Mouse (Mus musculus): Measurements from ENCODE around the gene Tfeb. TPM values are rescaled to one million over a fixed set of nuclear protein-coding genes. Genes with fewer than 3 reads are reported as not detected.

The Tfeb gene
- total and polyA plus RNA-seq, 2 experiments: 5.7 to 15.7 TPM

DNA sequence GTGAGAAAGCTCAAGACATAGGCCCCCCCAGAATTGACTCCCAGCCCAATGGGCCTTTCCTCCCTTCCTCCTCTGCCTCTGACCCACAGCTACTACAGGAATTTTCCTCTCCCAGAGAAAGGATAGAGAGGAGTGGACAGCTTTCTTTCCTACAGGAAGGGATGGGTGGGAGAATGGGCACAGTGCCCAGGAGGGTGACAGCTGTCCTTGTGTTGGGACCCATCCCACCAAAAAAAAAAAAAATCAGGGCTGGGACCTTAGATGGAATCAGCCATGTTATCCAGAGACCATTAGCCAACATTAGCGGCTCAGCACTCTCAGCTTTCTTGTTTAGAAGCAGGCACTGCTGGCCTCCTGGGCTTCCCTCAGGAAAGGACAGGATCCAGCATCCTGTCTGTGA, 30.6 kb upstream of the Tfeb start:
- no peaks in the 10 kb centered on the region for H3K27me3 ChIP-seq (ENCODE audit: control insufficient read depth, insufficient read depth, low read length)

GRCm38 (mm10) chr17:47707961-47708360, 28.9 kb upstream of the Tfeb start:
- no peaks in the 10 kb centered on the region for H3K79me2 ChIP-seq (ENCODE audit: control insufficient read depth, insufficient read depth, low read length)

More for the DNA sequence above, 30.6 kb upstream of the Tfeb start:
- Histone ChIP-seq H3K79me2 (ENCODE audit: control insufficient read depth, insufficient read depth, low read length) (no peaks in the 10 kb centered on the region), H3K27ac (replicated peaks; ENCODE audit: insufficient read depth, low read depth, low read length) (no peak overlapping the region), H3K9ac (ENCODE audit: low read depth, low read length) (no peak overlapping the region), H3K36me3 (ENCODE audit: control insufficient read depth, insufficient read depth, low read length) (peaks cover 2% of the 10 kb centered on the region; the same call in 1 of the 2 replicates), H3K4me3 (ENCODE audit: insufficient read depth, low read depth, low read length) (no peak overlapping the region), H3K4me1 (ENCODE audit: control insufficient read depth, insufficient read depth, low read length) (no peaks in the 10 kb centered on the region)
- DNase-seq (ENCODE audit: extremely low read depth, low read depth, low spot score): no peak
- TF ChIP-seq POLR2A (IDR thresholded peaks at IDR 0.05; ENCODE audit: extremely low read depth, insufficient read depth, low read length) (no peak), CTCF (IDR thresholded peaks at IDR 0.05; ENCODE audit: low read depth, low read length) (no peak)
- 80% methylated on average over 1 of the region's 1 CpGs for WGBS

GRCm38 (mm10) chr17:47708972-47709371, 27.9 kb upstream of the Tfeb start:
- no peaks in the 10 kb centered on the region for H3K36me3 ChIP-seq (ENCODE audit: control insufficient read depth, insufficient read depth, low read length)
- no peaks in the 10 kb centered on the region for H3K4me1 ChIP-seq (ENCODE audit: control insufficient read depth, insufficient read depth, low read length)
- TF ChIP-seq POLR2A (IDR thresholded peaks at IDR 0.05; ENCODE audit: extremely low read depth, insufficient read depth, low read length) (no peak), CTCF (IDR thresholded peaks at IDR 0.05; ENCODE audit: low read depth, low read length) (no peak)
- no peak overlapping the region for H3K4me3 ChIP-seq (ENCODE audit: insufficient read depth, low read depth, low read length)
- no peak overlapping the region for H3K27ac ChIP-seq (replicated peaks; ENCODE audit: insufficient read depth, low read depth, low read length)
- DNase-seq (ENCODE audit: extremely low read depth, low read depth, low spot score): no peak
- WGBS: 43% methylated on average over 4 of the region's 4 CpGs
- no peak overlapping the region for H3K9ac ChIP-seq (ENCODE audit: low read depth, low read length)
- no peaks in the 10 kb centered on the region for H3K27me3 ChIP-seq (ENCODE audit: control insufficient read depth, insufficient read depth, low read length)
- no peaks in the 10 kb centered on the region for H3K79me2 ChIP-seq (ENCODE audit: control insufficient read depth, insufficient read depth, low read length)

More at GRCm38 (mm10) chr17:47707961-47708360, 28.9 kb upstream of the Tfeb start:
- no peak overlapping the region for H3K27ac ChIP-seq (replicated peaks; ENCODE audit: insufficient read depth, low read depth, low read length)
- H3K9ac ChIP-seq (ENCODE audit: low read depth, low read length): no peak overlapping the region
- no peaks in the 10 kb centered on the region for H3K4me1 ChIP-seq (ENCODE audit: control insufficient read depth, insufficient read depth, low read length)
- 70% methylated on average over 3 of the region's 3 CpGs for WGBS
- TF ChIP-seq POLR2A (IDR thresholded peaks at IDR 0.05; ENCODE audit: extremely low read depth, insufficient read depth, low read length) (no peak), CTCF (IDR thresholded peaks at IDR 0.05; ENCODE audit: low read depth, low read length) (no peak)
- no peaks in the 10 kb centered on the region for H3K27me3 ChIP-seq (ENCODE audit: control insufficient read depth, insufficient read depth, low read length)
- peak; percentile 55 for DNase-seq (ENCODE audit: extremely low read depth, low read depth, low spot score)
- no peak overlapping the region for H3K4me3 ChIP-seq (ENCODE audit: insufficient read depth, low read depth, low read length)
- H3K36me3 ChIP-seq (ENCODE audit: control insufficient read depth, insufficient read depth, low read length): no peaks in the 10 kb centered on the region

- DNase-seq (ENCODE audit: extremely low read depth, low read depth, low spot score): no peak
- 90% methylated on average over 3 of the region's 3 CpGs for WGBS
- H3K4me3 ChIP-seq (ENCODE audit: insufficient read depth, low read depth, low read length): no peak overlapping the region
- no peaks in the 10 kb centered on the region for H3K4me1 ChIP-seq (ENCODE audit: control insufficient read depth, insufficient read depth, low read length)
- TF ChIP-seq CTCF (IDR thresholded peaks at IDR 0.05; ENCODE audit: low read depth, low read length) (no peak), POLR2A (IDR thresholded peaks at IDR 0.05; ENCODE audit: extremely low read depth, insufficient read depth, low read length) (no peak)
- no peak overlapping the region for H3K9ac ChIP-seq (ENCODE audit: low read depth, low read length)
- H3K79me2 ChIP-seq (ENCODE audit: control insufficient read depth, insufficient read depth, low read length): no peaks in the 10 kb centered on the region
- no peak overlapping the region for H3K27ac ChIP-seq (replicated peaks; ENCODE audit: insufficient read depth, low read depth, low read length)
- H3K27me3 ChIP-seq (ENCODE audit: control insufficient read depth, insufficient read depth, low read length): no peaks in the 10 kb centered on the region
- no peaks in the 10 kb centered on the region for H3K36me3 ChIP-seq (ENCODE audit: control insufficient read depth, insufficient read depth, low read length)
These were observed 26.8 kb upstream of the Tfeb start for GRCm38 (mm10) chr17:47710036-47710435.

- DNase-seq (ENCODE audit: extremely low read depth, low read depth, low spot score): no peak
- Histone ChIP-seq H3K27ac (replicated peaks; ENCODE audit: insufficient read depth, low read depth, low read length) (no peak overlapping the region), H3K79me2 (ENCODE audit: control insufficient read depth, insufficient read depth, low read length) (no peaks in the 10 kb centered on the region), H3K27me3 (ENCODE audit: control insufficient read depth, insufficient read depth, low read length) (no peaks in the 10 kb centered on the region), H3K4me3 (ENCODE audit: insufficient read depth, low read depth, low read length) (no peak overlapping the region), H3K9ac (ENCODE audit: low read depth, low read length) (no peak overlapping the region), H3K36me3 (ENCODE audit: control insufficient read depth, insufficient read depth, low read length) (no peaks in the 10 kb centered on the region), H3K4me1 (ENCODE audit: control insufficient read depth, insufficient read depth, low read length) (no peaks in the 10 kb centered on the region)
- TF ChIP-seq CTCF (IDR thresholded peaks at IDR 0.05; ENCODE audit: low read depth, low read length) (no peak), POLR2A (IDR thresholded peaks at IDR 0.05; ENCODE audit: extremely low read depth, insufficient read depth, low read length) (no peak)
- WGBS: 28% methylated on average over 6 of the region's 6 CpGs
These were observed 24.9 kb upstream of the Tfeb start for GRCm38 (mm10) chr17:47711883-47712282.

- H3K9ac ChIP-seq (ENCODE audit: low read depth, low read length): no peak overlapping the region
- no peak overlapping the region for H3K4me3 ChIP-seq (ENCODE audit: insufficient read depth, low read depth, low read length)
- WGBS: 75% methylated on average over 22 of the region's 22 CpGs
- TF ChIP-seq CTCF (IDR thresholded peaks at IDR 0.05; ENCODE audit: low read depth, low read length): no peak
- no peak for TF ChIP-seq POLR2A (IDR thresholded peaks at IDR 0.05; ENCODE audit: extremely low read depth, insufficient read depth, low read length)
- H3K36me3 ChIP-seq (ENCODE audit: control insufficient read depth, insufficient read depth, low read length): no peaks in the 10 kb centered on the region
- H3K4me1 ChIP-seq (ENCODE audit: control insufficient read depth, insufficient read depth, low read length): no peaks in the 10 kb centered on the region
- H3K27ac ChIP-seq (replicated peaks; ENCODE audit: insufficient read depth, low read depth, low read length): no peak overlapping the region
- H3K79me2 ChIP-seq (ENCODE audit: control insufficient read depth, insufficient read depth, low read length): no peaks in the 10 kb centered on the region
- no peaks in the 10 kb centered on the region for H3K27me3 ChIP-seq (ENCODE audit: control insufficient read depth, insufficient read depth, low read length)
- no peak for DNase-seq (ENCODE audit: extremely low read depth, low read depth, low spot score)
These were observed 23.8 kb upstream of the Tfeb start for GRCm38 (mm10) chr17:47712889-47713571.
